Mouse (Mus musculus) kidney, adult 9 months (tissue): ENCODE data around the gene Garnl3.
A peak's percentile ranks its signal among the peaks of the same experiment; 100 is the strongest.

Source experiments
- DNase-seq: peaks from one replicate; pipeline ENCODE4 v3.0.0; 2022

Garnl3 gene

GRCm38 (mm10) chr2:33131500-33132092 is at the start of gene Garnl3:
TSS of gene Garnl3 (minus strand) at chr2:33131654.
- peak; percentile 74 for DNase-seq

- DNase-seq = peak; percentile 93
Observed at GRCm38 (mm10) chr2:33179930-33180630, 48.6 kb upstream of the Garnl3 start.

- peak; percentile 27 for DNase-seq
Observed at GRCm38 (mm10) chr2:33179171-33179929, 47.9 kb upstream of the Garnl3 start.

- peak; percentile 35 for DNase-seq
Observed at GRCm38 (mm10) chr2:33178243-33178932, 46.9 kb upstream of the Garnl3 start.

- peak; percentile 82 for DNase-seq
Observed at GRCm38 (mm10) chr2:33177443-33178242, 46.2 kb upstream of the Garnl3 start.

DNA sequence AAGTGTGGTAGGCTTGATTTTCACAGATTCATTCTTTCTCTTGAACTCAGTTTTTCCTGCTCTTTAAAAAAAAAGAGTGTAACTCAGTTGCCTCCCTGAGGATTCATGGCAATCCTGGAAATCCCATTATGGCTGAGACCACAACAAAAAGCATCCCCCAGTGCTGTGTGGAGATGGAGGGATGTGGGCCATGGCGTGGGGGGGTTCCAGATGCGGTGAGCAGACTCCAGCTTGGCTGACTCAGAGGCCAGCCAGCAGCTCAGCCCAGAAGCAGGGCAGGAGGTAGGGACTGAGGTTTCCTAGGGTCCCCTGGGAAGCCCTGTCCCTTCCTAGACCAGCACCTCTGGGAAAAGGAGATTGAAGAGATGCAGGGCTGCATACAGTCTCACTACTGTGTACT is 45.5 kb upstream of the Garnl3 start:
- no peak for DNase-seq

DNA sequence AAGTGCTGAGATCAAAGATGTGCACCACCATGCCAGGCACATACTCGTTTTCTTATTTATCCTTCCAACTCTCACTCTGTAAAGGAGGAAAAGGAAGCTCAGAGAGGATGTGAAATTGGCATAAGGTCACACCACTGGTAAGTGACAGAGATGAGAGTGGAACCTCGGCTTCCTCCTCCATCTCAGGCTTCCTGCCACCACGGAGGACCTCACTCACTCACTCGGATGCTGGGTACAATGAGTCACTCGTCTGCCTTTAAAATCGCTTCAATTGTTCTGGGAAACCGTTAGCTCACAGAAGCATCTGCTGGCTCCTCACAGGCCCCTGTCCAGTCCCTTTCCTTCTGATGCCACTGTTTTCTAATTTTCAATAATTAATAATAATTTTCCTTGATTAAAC is 45.1 kb upstream of the Garnl3 start:
- no peak for DNase-seq

- no peak for DNase-seq
Observed at GRCm38 (mm10) chr2:33173686-33174085, 42.2 kb upstream of the Garnl3 start.

DNA sequence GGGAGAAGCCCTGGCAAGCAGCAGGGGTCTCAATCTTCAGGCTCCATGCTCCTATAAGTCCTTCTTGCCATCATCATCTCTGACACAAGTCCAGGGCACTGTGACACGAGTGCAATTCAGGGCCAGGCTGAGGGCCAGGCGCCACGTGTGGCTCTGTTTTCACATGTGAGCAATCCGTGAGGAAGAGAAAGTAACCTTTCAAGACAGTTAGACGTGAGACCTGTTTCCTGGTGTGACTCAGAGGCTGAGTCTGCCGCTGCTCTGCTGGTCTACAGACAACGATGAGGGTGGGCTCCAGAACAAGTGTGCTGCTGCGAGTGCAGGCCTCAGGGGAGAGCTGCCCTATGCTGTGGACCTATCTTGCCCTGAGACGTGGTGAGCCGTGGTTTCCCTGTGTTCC is 41.7 kb upstream of the Garnl3 start:
- DNase-seq = no peak

GRCm38 (mm10) chr2:33170777-33171565 is 39.5 kb upstream of the Garnl3 start:
- DNase-seq = no peak

DNA sequence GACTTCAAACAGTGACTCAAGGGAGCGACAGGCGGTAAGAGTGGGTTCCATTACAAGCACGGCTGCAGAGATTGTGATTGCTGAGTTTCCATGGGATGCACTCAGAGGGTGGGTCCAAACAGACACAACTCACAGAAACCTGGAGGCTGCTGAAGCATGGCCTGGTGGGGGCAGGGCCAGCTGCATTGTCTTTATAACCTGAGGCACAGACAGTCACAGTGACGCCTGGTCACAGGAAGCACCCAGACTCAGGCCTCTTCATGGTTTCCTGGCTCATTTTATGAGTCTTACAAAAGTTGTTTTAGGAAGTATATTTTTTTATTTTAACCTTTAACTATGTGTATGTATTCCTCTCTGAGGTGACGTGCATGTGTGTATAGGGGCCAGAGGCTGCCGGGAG is 38.0 kb upstream of the Garnl3 start:
- no peak for DNase-seq

DNA sequence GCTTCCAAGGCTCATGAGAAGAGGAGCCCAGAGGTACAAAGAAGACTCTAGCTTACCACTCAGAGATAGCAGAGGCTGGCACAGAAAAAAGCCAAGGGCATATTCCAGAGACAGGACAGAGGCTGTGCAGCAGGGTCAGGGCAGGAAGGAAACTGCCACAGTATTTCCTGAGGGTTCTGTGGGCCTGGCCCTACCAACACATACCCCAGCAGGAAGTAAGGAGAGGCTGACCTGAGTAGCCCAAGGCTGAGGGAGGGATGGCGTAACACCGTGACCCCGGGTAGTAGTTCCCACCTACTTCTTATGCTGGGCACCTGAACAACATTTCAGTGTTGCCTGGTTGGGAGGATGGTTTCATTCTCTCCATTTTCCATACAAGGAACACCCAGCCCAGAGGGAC is 35.6 kb upstream of the Garnl3 start:
- DNase-seq = no peak

DNA sequence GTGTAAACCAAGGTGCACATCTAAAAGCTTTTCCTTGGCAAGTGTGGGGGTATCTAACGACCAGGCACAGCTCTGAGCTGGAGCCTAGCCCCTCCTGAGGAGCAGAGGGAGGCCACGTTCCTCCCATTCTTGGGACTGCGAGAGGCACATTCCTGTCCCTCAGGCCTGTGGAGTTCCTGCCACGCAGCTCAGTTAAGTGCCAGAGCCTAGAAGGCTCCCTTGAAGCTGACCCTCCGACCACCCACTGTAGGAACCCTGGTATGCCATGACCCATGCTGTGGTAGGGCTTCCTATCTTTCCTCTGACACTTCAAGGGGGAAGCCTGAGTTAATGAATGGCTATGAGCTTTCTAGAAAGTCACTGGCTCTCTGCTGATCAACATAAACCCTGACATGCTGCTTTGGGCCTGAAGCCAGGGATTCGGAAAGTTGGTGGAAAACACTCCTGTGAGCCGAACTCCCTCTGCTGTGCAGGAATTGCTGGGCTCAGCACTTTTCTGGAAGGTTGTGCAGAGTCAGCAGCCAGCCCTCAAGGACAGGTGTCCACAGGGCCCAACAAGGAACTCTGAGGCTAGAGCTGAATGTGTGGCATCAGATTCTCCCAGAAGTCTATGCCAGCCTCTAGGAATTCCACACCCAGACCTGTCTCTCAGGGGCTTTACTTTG is 34.4 kb upstream of the Garnl3 start:
- peak; percentile 88 for DNase-seq

- peak; percentile 75 for DNase-seq
Observed at GRCm38 (mm10) chr2:33165229-33165628, 33.8 kb upstream of the Garnl3 start.

GRCm38 (mm10) chr2:33164646-33165045 is 33.2 kb upstream of the Garnl3 start:
- DNase-seq = no peak

DNA sequence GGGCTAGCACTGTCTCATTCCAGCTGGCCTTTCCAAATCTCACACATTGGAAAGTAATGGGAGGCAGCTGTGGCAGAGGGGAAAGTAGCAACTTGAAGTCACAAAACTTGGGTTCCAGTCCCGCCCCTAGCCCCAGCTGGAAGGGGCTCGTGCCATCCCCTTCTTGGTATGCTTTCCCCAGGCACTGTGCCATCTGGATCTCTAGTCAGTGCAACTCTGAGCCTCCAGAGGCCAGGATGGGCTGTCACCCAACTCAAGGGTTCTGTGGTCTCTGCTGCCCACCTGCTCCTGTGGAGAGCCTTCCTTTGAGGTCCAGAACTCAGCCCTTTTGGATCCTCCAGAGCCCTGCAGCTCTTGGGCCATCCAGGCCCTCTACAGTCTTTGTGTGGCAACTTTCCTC is 30.7 kb upstream of the Garnl3 start:
- DNase-seq = no peak

DNA sequence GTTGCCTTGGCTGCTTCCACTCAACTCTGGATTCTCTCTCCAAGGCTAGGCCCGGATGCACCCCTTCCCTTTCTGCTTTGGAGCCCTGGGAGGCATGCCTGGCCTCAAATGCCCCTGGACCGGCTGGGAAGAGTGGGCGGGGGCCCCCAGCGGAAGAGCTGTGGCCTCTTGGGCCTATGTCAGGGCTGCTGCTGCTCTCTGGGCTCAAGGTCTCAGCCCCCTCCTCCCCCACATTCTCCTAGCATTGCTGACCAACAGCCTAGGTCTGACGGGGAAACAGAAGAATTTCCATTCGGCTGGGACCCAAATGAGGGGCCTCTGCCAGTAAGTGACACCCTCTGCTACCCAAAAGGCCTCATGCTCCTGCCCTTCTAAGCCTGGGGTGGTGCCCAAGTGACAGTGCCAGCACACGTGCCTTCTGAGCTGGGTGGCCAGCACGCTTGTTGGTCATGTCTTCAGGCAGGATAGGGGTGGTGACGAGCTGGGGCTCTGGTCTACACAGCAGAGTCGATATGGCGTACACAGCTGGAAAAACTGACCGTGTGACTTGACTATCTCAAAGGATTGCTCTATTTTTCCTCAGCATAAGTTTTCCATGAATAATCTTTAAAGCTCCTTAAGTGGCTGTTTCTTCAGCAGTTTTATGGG is 29.0 kb upstream of the Garnl3 start:
- peak; percentile 58 for DNase-seq

DNA sequence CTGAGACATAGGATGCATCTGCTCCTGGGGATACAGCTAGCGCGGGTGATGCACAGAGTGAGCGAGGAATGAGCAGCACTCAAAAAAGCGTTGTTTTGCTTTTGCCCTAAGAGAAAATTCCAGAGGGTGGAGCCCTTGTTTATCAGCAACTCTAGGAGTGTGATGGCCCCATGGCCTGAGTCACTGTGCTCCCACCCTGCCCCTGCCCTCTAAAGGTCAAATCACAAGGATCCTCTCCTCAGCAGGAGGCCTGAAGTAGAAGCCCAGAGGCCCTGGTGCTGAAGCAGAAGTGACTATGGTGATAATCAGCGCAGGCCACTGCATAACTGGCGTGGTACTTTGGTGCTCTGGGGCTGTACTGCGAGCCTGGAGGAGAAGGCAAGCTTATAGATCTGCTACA is 28.1 kb upstream of the Garnl3 start:
- no peak for DNase-seq

GRCm38 (mm10) chr2:33158895-33159294 is 27.4 kb upstream of the Garnl3 start:
- DNase-seq = peak; percentile 46

GRCm38 (mm10) chr2:33156283-33156781 is 24.9 kb upstream of the Garnl3 start:
- peak; percentile 79 for DNase-seq
